Comparison of ENCODE assay signal across 11 mouse cellular contexts in genomic region chr7:73327193-73327592, GRCm38 (mm10). TPM values are rescaled to one million over a fixed set of nuclear protein-coding genes. Genes with fewer than 3 reads are reported as not detected.
DNase-seq lines count a peak whose midpoint lies in the region; ATAC-seq lines count a peak whose summit lies in the region.
"Had no signal": no experiment of that assay in that cellular context is flagged by ENCODE, and none has a peak within 500 bp of the region (broad histone marks: within the 10 kb centered on the region; RNA-seq: fewer than 3 reads in every experiment).

No protein-coding gene starts in this region.

- no peak overlapping the region for H3K27ac ChIP-seq in kidney, embryonic 14.5 days (ENCODE audit: low read depth, low read length)
- peak overlapping the region; percentile 10; the same call in 1 of the 2 replicates for H3K27ac ChIP-seq in intestine, embryonic 16.5 days (ENCODE audit: low read length)
- no peak overlapping the region for H3K27ac ChIP-seq in hindbrain, embryonic 13.5 days

- no peaks in the 10 kb centered on the region for H3K9me3 ChIP-seq in kidney, embryonic 14.5 days (ENCODE audit: control insufficient read depth, low read length)
- no peaks in the 10 kb centered on the region for H3K9me3 ChIP-seq in intestine, embryonic 16.5 days (ENCODE audit: control insufficient read depth, low read length)
- no peaks in the 10 kb centered on the region for H3K9me3 ChIP-seq in hindbrain, embryonic 13.5 days

- no peak overlapping the region for H3K9ac ChIP-seq in kidney, embryonic 14.5 days (ENCODE audit: low read depth, low read length)
- H3K9ac ChIP-seq in intestine, embryonic 16.5 days (ENCODE audit: low read depth, low read length): no peak overlapping the region
- no peak overlapping the region for H3K9ac ChIP-seq in hindbrain, embryonic 13.5 days
- H3K9ac ChIP-seq: liver, postnatal 0 days had no signal

- no peak overlapping the region for H3K4me3 ChIP-seq in kidney, embryonic 14.5 days (ENCODE audit: low read length)
- H3K4me3 ChIP-seq in intestine, embryonic 16.5 days (ENCODE audit: low read length): no peak overlapping the region
- no peak overlapping the region for H3K4me3 ChIP-seq in hindbrain, embryonic 13.5 days

- 43% methylated on average over 8 of the region's 8 CpGs for WGBS in kidney, embryonic 14.5 days
- 45% methylated on average over 8 of the region's 8 CpGs for WGBS in intestine, embryonic 16.5 days
- WGBS in hindbrain, embryonic 13.5 days: 75% methylated on average over 8 of the region's 8 CpGs

- no peak for DNase-seq in kidney, adult 9 months
- DNase-seq in NIH3T3 (ENCODE audit: low read depth): peak; percentile 45
- DNase-seq in gastrocnemius, postnatal 10 days: peak; percentile 45
- DNase-seq in left cerebral cortex, postnatal 36 days (ENCODE audit: low spot score in 2 of 2): no peak
- DNase-seq in adrenal gland, postnatal 10 days: no peak
- DNase-seq: liver, postnatal 0 days; right cerebral cortex, postnatal 14 days had no signal

- H3K36me3 ChIP-seq in kidney, embryonic 14.5 days (ENCODE audit: control insufficient read depth, insufficient read depth, low read length): no peaks in the 10 kb centered on the region
- H3K36me3 ChIP-seq in intestine, embryonic 16.5 days (ENCODE audit: control insufficient read depth, insufficient read depth, low read length): no peaks in the 10 kb centered on the region
- no peaks in the 10 kb centered on the region for H3K36me3 ChIP-seq in hindbrain, embryonic 13.5 days

- H3K4me1 ChIP-seq in kidney, embryonic 14.5 days (ENCODE audit: control insufficient read depth, insufficient read depth, low read length): peaks cover 26% of the 10 kb centered on the region
- H3K4me1 ChIP-seq in intestine, embryonic 16.5 days (ENCODE audit: control insufficient read depth, insufficient read depth, low read length): peaks cover 25% of the 10 kb centered on the region
- H3K4me1 ChIP-seq in hindbrain, embryonic 13.5 days (replicated peaks): peaks cover 20% of the 10 kb centered on the region

- no peaks in the 10 kb centered on the region for H3K27me3 ChIP-seq in kidney, embryonic 14.5 days (ENCODE audit: control insufficient read depth, insufficient read depth, low read length)
- no peaks in the 10 kb centered on the region for H3K27me3 ChIP-seq in intestine, embryonic 16.5 days (replicated peaks; ENCODE audit: control insufficient read depth, insufficient read depth, low read length)
- 0 out of 2 replicates have a peak, but pooled peaks cover 2% of the 10 kb centered on the region for H3K27me3 ChIP-seq in hindbrain, embryonic 13.5 days

- no peak overlapping the region for H3K4me2 ChIP-seq in kidney, embryonic 14.5 days (replicated peaks; ENCODE audit: low read depth, low read length)
- H3K4me2 ChIP-seq in intestine, embryonic 16.5 days (ENCODE audit: low read depth, low read length): no peak overlapping the region
- H3K4me2 ChIP-seq in hindbrain, embryonic 13.5 days: no peak overlapping the region

- intact Hi-C loops in left cerebral cortex, postnatal 36 days (cut with DNase I): loop anchor here (10.0 kb wide), 1 partner anchor 48 kb away; the partner anchor contains the start of gene Rgma

- ATAC-seq in kidney, embryonic 14.5 days (ENCODE audit: low FRiP score, low TSS enrichment): 0 out of 2 replicates have a peak, but pooled peaks have one; percentile 43
- ATAC-seq in intestine, embryonic 16.5 days: peak; percentile 70; the same call in 1 of the 2 replicates
- no peak for ATAC-seq in hindbrain, embryonic 13.5 days (ENCODE audit: low FRiP score)
- ATAC-seq: CD4-positive, CD25-positive, alpha-beta regulatory T cell, adult 4 months; liver, postnatal 0 days had no signal

RNA-seq across cellular contexts. Expression of gene Rgma, which starts 48.1 kb away (rescaled TPM):
- polyA plus RNA-seq in kidney, embryonic 14.5 days (2014; fragmentation: Nextera tagmentation; extraction: Ambion mirVana): 17.3 and 18.7 TPM in 2 replicates
- 10 to 100 TPM; 93.3 to 94.9 TPM for total RNA-seq in gastrocnemius, postnatal 10 days (2021)
- 5.3 and 5.8 TPM in 2 replicates for polyA plus RNA-seq in intestine, embryonic 16.5 days (2015; fragmentation: Nextera tagmentation; extraction: Ambion mirVana)
- 10 to 100 TPM; 59.0 to 64.1 TPM for total RNA-seq in left cerebral cortex, postnatal 36 days (2021)
- total RNA-seq in adrenal gland, postnatal 10 days (2021): 10 to 100 TPM; 10.3 to 20.0 TPM
- 40.0 and 41.1 TPM in 2 replicates for polyA plus RNA-seq in hindbrain, embryonic 13.5 days (2015; fragmentation: Nextera tagmentation; extraction: Ambion mirVana)
- polyA plus RNA-seq: CD4-positive, CD25-positive, alpha-beta regulatory T cell, adult 4 months had no signal

Comparison
In these comparisons a context has a peak if more than half of its experiments do, and no peak if none do; other contexts are left out.
1. DNase-seq: peak in NIH3T3 (single experiment) and gastrocnemius, postnatal 10 days (single experiment); none in kidney, adult 9 months (single experiment), left cerebral cortex, postnatal 36 days (0 of 2) and adrenal gland, postnatal 10 days (single experiment).